Mouse (Mus musculus) T-helper 1 cell (primary cell): ENCODE measurements around the gene Nhp2.

Experiments used
- in situ Hi-C: fragments of 300-600 bp; cut with MboI, MseI; formaldehyde crosslinking; loops from one replicate; pipeline ENCODE4 v1.15.1; 2025; ENCODE audit warnings: high pct_unique_total_duplicates

Nhp2 gene

DNA sequence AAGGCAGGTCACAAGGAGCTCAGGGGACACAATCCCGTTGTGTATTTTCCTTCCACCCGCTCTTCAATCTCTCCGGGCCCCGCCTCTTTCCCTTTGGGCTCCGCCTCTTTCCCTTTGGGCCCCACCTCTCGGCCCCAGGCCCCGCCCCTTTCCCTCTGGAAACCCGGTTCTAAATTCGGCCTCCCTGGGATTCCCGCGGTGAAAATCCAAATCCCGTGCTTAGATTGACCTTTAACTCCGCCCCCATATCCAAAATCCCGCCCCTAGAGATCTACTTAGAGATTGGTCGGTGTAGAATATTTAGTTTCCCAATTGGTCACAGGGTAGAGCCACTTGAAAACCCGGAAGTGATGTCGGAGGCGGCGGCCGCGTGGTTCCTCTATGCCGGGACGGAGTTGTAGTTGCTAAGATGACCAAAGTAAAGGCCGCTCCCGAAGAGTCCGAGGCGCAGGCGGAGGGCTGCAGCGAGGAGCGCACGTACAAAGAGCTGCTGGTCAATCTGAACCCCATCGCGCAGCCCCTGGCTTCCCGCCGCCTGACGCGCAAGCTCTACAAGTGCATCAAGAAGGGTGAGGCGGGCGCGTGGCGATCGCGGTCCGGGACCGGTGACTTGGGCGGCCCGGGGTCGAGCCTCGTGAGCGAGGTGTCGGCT is at the start of gene Nhp2:
Gene Nhp2, plus strand, starts transcription at position 327 of the 652 bp plus-strand sequence.
- in situ Hi-C loops, result loop anchor here (5.0 kb wide), 1 partner anchor 63 kb away; no protein-coding TSS in a partner anchor

- in situ Hi-C loops, result no loop called here
These were observed 43.1 kb upstream of the Nhp2 start for GRCm38 (mm10) chr11:51576454-51576853.

DNA sequence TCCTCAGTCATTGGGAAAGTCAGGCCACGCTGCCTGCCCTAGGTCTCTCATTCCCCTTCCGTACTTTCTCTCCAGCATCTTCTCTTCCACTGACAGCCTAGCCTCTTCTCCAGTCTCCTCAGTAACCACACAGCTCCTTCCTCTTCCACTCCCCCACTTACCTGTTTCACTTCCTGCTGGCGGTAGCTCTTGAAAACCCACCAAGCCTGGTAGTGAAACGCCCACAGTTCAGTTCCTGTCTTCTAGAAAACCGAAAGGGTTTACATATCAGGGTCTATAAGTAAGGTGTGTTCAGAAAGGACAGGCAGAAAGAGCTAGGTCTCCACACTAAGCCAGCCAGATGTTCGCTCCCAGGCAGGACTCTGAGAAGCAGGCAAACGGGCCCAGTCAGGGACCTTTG is 41.9 kb upstream of the Nhp2 start:
- in situ Hi-C loops, result no loop called here

DNA sequence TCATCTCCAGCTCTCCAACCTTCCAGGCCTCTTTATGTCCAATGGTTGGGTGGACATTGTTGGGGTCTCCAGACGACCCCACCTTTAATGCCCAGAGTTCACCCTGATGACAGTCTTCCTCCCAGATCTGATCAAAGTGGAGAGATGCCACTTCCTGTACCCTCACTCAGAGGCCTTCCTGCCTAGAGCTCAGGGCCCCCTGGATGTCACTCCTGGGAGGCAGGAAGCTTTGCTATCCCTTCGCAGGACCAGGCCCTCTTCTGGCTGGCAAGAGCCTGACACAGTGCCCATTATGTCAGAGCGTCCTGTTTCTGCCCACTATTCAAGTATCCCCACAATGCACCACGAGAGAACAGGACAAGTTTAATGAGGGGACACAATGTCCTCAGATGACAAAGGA is 40.5 kb upstream of the Nhp2 start:
- in situ Hi-C loops, result no loop called here

- in situ Hi-C loops, result no loop called here
These were observed 36.8 kb upstream of the Nhp2 start for GRCm38 (mm10) chr11:51582713-51583112.

DNA sequence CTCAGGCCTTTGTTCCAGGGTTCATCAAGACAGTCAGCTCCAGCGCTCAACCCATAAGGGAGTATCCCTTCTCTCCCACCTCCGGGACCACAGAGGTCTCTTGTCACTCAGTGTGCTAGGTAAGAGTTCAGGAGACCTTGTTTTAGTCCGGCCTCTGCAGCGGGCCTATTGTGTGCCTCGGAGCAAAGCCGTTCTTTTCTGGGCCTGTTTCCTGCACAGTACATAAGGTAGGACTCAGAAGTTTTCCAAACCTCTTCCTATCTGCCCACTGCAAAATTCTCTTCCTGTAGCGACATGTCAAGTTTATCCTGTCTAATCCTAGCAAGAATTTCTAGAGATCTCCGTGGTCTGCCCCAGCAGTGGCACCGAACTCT is 35.5 kb upstream of the Nhp2 start:
- in situ Hi-C loops, result no loop called here

GRCm38 (mm10) chr11:51584431-51585248 is 34.9 kb upstream of the Nhp2 start, which contains the start of gene Phykpl:
Gene Phykpl, plus strand, starts transcription at chr11:51584757.
- in situ Hi-C loops, result loop anchor here (5.0 kb wide), 1 partner anchor 1152 kb away; the partner anchor contains the start of gene Rufy1

GRCm38 (mm10) chr11:51585608-51586252 is 33.8 kb upstream of the Nhp2 start:
- in situ Hi-C loops, result loop anchor here (5.0 kb wide), 1 partner anchor 1153 kb away; the partner anchor contains the start of gene Rufy1

DNA sequence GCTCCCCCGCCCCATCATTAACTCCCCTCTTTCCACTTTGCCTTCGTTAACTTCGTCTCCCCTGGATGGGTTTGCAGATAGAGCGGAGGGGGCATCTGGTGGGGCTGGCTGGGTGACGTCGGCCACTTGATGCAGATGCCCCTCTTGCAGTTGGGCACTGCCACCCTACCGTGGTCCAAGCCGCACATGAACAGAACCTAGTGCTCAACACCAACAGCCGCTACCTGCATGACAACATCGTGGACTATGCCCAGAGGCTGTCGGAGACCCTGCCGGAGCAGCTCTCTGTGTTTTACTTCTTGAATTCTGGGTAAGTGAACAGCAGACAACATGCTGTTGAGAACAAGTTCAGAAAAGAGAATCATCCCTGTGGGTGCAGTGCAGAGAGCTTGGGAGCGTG is 33.1 kb upstream of the Nhp2 start:
- in situ Hi-C loops, result loop anchor here (5.0 kb wide), 1 partner anchor 1154 kb away; the partner anchor contains the start of gene Rufy1

DNA sequence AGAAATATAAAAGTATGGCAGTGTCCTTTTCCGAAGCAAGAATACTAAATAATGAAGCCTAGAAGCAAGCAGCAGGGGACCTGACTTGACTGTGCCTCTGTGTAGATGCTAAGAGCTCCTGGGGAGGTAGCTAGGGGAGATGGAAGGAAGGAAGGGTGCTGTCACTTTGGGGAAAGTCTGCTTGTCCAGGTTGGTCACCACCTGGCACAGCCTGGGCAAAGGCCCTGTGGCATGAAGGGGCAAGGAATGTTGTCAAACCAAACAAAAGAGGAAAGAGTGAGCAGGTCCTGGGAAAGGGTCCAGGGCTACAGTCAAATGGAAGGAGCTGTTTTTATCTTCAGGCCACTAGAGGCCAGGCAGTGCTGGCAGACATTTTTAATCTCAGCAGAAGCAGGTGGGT is 32.5 kb upstream of the Nhp2 start:
- in situ Hi-C loops, result loop anchor here (5.0 kb wide), 1 partner anchor 1155 kb away; the partner anchor contains the start of gene Rufy1

DNA sequence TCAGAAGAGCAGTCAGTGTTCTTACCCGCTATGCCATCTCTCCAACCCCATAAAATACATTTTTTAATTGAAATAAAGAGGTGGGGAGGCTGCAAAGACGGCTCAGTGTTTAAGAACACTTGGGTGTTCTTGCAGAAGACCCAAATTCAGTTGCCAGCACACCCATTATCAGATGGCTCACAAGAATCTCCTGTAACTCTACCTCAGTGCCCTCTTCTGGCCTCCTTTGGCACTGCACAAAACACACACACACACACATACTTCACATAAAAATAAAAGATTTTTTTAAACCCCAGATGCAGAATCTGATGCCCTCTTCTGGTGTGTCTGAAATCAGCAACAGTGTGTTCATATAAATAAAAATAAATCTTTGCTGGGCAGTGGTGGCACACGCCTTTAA is 30.7 kb upstream of the Nhp2 start:
- in situ Hi-C loops, result loop anchor here (5.0 kb wide), 1 partner anchor 1157 kb away; the partner anchor contains the start of gene Rufy1

- in situ Hi-C loops, result no loop called here
These were observed 29.5 kb upstream of the Nhp2 start for GRCm38 (mm10) chr11:51590002-51590401.

GRCm38 (mm10) chr11:51591168-51591567 is 28.4 kb upstream of the Nhp2 start:
- in situ Hi-C loops, result no loop called here

- in situ Hi-C loops, result no loop called here
These were observed 27.6 kb upstream of the Nhp2 start for GRCm38 (mm10) chr11:51591915-51592314.

DNA sequence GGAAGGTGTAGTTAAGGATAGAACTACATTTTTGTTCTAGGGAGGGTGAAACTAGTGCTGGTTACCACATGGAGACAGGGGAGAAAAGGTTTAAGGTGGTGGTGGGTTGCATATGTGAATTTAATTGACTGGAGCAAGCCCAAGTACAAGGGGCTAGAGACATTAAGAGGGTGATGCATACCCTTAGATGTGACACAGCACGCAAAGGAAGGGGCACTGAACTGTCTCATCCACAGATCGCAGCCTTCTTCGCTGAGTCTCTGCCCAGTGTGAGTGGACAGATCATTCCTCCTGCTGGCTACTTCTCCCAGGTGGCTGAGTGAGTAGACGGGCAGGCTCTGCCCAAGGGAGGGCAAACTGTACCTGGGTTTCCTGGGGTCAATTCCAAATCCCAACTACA is 26.2 kb upstream of the Nhp2 start:
- in situ Hi-C loops, result no loop called here

GRCm38 (mm10) chr11:51593849-51594248 is 25.7 kb upstream of the Nhp2 start:
- in situ Hi-C loops, result no loop called here

DNA sequence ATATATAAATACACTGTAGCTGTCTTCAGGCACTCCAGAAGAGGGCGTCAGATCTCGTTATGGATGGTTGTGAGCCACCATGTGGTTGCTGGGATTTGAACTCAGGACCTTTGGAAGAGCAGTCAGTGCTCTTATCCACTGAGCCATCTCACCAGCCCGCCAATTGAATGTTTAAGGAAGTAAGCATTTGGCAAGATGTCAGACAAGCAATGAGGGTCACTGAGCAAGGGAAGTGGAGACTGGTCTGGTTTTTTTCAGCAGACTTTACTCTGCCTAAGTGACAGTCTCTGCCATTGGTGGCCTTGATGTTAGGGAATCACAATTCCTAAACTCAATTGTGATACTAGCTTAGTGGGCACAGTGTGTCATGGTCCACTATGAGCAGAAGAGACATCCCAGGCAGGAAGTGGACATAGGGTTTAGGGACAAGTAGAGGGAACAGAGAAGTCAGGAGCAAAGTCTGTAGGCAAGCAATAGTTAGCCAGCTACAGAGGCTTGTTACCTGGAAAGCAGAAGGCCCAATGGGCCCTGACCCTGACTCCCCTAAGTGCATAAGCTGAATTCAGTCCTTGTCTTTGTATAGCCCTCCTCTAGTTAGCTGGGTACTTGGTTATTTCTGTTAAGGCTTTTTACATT is 24.7 kb upstream of the Nhp2 start:
- in situ Hi-C loops, result no loop called here

DNA sequence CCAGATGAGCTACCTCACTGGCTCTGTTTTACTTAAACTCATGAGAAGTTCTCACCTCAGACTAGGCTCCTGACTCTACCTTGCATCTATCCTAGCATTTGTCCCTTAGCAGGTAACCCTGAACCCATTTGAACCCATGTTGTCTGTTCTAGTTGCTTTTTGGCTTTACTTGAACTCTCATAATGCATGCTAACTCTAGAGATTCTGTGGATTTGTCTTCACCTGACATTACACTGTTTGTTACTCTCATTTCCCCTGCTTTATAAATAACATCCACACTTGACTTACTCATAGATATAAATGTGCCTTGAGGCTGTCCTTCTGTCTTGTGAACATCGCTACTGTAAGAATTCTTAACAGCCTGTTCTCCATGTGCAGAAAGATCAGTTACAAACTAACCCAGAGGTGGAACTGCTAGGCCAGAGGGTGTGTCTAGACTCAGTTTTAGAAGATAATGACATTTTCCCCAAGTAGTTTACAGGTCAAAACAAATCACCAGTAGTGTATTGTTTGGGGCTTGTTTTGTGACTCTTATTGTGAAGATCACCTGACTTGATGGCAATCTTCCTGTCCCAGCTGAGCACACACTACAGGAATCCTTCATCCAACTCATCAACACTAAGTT is 24.0 kb upstream of the Nhp2 start:
- in situ Hi-C loops, result no loop called here

- in situ Hi-C loops, result no loop called here
These were observed 22.0 kb upstream of the Nhp2 start for GRCm38 (mm10) chr11:51597553-51597952.

DNA sequence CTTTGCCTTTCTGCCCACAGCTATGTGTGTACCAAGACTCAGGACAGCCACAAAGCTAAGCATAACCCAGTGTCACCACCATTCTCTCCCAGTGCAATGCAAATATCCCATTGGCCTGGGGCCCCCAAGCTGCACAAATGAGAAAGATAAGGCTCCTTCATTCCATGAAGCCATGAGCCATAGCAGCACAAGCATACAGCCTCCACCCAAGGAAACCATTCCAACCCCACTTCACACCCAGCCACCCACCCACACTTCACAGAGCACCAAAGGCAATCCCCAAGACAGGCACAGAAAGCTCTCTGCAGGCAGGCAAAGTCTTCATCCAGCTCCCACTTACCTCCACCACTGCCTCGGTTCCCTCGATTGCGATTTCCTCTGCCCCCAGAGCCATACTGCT is 17.3 kb upstream of the Nhp2 start:
- in situ Hi-C loops, result loop anchor here (10.0 kb wide), 1 partner anchor 1693 kb away; no protein-coding TSS in a partner anchor
